Mouse (Mus musculus) CD4-positive helper T cell, adult 2 months (primary cell): ENCODE data around the gene Pgm2.

Experiments
- DNase-seq: peaks from one replicate; pipeline ENCODE4 v3.0.0-alpha.2; 2012; ENCODE audit warnings: low read depth, missing footprints, low spot score

The Pgm2 gene

DNA sequence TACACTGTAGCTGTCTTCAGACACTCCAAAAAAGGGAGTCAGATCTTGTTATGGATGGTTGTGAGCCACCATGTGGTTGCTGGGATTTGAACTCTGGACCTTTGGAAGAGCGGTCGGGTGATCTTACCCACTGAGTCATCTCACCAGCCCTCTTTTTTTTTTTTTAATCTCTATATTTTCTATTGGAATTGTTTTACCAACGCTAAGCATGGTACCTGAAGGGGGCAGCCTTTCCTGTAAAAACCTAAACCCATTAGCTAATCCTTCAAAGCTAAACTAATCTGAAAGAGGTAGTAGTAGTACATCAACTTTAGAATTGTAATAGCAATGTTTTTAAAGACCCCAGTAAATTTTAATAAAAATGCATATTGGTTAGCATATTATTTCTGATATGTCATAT, 17.2 kb upstream of the Pgm2 start:
- peak; percentile 47 for DNase-seq

DNA sequence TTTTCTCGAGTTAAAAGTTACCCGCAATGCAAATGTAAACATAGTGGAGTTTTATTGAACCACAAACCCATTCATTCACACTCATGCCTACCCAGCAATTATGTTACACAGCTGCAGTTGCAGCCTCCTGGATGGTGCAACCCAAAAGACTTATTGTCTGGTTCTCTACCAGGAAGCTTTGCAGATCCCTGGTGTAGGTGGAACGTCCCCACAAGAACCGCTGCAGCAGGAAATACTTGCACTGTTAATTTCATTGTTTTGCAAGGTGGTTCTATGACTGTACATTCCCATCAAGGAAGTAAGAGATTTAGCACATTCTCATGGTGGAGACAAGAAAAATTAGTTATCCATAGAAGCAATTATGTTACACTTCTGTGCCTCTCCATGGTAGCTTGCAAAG, 15.4 kb upstream of the Pgm2 start:
- DNase-seq, result no peak

DNA sequence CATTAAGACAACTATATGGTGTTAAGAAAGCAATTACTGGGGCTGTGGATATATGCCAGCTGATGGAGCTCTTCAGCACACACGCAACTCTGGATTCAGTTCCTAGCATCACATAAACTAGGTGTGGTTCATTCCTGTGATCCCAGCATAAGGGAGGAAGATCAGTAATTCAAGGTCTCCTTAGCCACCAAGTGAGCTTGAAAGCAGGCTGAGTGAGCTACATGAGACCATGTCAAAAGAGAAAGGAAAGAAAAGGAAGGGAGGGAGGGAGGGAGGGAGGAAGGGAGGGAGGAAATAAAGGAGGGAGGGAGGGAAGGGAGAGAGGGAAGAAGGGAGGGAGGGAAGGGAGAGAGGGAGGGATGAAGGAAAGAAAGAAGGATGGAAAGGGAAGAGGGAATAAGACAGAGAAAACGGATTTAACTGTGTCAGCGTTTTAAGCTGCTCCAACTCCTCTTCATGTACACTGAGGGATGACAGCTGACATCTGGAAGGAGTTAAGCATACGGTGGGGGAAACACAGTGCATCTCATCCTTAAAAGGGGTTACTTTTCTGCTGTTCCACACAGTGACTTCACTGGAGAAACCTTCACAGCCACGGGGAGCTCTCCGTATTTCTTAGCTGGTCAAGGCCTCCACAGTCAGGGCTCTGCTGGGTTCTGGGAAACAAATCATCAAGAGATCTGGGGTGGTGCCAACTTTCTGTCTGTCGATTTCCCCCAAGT, 13.8 kb upstream of the Pgm2 start:
- no peak for DNase-seq

DNA sequence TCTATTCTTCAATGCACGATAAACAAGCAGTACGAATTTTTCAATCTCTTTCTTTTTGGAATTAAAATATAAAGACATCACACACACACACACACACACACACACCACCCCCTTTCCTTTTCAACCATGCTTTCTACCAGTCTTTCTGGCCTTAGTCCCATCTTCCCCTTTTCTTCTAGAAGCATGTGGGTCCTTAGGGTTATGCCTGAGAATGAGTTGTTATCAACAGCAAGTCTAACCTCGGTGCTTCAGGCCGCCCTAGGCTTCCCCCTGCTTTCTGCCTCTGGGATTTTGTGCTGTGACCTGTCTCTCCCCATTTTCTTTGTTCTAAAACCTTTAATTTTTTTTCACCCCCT, 13.3 kb upstream of the Pgm2 start:
- DNase-seq, result no peak

DNA sequence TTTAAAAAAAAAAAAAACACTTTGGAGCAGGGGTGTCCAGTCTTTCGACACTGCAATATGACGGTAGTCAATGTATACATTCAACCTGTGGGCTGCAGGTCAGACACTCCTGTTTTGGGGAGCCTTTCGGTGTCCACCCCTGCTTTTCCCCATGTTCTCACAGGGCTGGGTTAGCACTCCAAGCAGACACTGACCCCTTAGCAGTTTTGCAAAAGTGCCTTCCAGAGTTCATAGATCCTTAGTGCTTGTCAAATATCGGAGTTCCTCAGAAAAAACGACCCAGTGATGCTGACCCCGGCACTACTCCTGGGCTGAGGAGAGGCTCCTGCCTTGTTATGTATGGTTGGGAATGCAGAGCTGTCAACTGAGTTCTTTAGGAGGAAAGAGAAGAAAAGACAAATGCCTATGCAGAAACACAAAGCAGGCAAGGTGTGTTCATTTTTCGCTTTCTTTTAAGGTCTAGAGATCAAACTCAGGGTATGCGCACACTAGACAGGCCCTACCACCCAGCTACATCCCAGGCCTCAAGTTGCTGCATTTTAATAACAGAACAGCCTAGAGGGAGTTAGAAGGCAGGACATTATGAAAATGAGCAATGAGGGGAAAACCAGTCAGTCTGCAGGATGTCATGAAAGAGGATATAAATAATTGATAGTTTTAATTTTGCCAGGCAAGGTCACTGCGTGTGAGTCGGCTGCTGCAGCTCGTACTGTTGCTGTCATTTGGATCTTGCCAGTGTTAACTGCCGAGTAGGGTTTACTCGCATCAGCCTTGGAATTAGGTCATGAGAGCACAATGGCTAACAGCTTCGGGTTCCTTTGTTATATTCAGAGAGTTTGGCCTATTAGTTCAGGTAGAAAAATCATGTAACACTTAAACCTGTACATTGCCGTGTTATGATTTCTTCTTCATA, 9.0 kb upstream of the Pgm2 start:
- DNase-seq, result no peak

DNA sequence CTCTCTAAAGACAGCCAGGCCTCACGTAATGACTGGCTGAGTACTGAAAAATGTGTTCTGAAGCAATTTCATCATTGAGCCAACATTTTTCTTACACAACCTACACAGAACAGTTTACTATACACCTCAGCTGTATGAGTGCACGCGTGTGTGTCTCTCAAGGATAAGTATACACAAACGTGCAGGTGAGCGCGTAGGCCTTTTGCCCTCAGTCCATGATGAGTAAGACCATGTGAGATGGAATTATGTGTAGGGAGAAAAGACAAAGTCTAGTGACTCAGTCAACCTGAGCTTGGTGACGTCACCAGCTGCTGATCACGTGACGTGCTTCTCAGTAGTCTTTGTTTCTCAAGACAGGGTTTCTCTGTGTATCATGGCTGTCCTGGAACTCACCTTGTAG, 7.3 kb upstream of the Pgm2 start:
- DNase-seq, result no peak

DNA sequence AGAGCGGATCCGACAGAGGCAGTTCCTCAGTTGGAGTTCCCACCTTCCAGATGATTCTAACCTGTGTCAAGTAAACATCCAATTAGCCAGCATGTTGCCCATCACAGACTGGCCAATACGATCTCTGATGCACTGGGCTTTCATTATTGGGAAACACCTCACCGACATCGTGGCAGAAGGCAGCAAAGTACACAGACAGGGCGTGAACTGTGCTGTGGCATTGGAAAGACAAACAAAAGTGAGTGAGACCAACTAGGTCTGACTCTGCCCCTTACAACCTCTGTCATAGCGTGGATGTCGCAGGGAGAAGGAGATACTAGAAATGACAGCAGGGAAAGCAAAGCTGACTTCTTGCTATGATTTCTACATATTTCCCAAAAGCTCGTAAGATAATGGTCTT, 4.0 kb upstream of the Pgm2 start:
- DNase-seq, result no peak

DNA sequence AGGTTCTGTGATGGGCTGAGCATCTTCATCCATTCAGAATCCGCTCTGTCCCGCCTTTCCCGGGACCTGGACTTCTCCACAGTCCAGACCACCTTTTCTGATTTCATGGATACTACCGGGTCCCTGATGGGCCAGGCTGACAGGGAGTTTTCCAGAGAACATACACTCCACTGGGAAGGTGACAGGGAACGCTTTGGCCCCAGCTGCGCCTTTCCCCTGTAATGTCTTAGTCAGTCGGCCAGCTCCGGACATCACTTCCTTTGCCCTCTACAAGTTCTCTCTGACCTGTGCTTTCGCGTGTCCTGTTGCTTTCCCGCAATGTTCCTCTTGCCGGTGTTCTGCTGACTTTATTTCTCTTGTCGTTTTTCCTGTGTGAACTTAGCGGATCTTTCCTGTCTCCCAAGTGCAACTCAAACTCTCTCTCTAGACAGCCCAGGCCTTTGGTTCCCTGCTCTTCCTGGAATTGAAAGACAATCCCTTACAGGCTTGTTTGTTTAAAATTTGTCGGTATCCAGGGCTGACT, 660 bp downstream of the Pgm2 start:
- no peak for DNase-seq

DNA sequence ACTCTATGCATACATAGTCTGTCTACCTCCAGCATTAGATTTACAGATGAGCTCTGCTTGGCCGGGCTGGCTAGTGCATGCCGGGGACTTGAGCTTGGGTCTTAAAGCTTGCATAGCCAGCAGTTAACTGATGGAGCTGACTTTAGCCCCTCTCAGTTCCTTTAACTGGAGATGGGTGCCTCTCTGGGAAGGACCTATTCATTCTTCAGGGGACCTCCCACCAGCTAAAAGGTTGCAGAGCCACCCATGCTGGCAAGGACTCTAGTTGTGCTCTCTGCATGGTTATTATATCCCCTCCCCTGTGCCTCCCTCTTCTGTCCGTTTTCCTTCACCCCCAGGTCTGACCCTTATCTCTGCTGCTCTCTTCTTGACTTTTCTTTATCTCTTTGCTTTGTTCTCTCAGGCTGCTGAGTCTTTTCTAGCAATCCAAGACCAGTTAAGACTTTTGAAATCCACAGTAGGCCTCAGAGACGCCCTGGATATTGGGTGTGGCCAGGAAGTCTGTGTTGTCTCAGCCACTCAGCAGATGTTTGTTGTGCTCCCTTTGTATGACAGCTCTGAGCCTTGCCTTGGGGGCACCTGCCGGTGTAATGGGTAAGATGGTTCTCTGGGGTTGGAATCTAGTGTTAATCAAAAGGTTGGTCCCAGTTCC, 2.7 kb downstream of the Pgm2 start:
- DNase-seq, result no peak

DNA sequence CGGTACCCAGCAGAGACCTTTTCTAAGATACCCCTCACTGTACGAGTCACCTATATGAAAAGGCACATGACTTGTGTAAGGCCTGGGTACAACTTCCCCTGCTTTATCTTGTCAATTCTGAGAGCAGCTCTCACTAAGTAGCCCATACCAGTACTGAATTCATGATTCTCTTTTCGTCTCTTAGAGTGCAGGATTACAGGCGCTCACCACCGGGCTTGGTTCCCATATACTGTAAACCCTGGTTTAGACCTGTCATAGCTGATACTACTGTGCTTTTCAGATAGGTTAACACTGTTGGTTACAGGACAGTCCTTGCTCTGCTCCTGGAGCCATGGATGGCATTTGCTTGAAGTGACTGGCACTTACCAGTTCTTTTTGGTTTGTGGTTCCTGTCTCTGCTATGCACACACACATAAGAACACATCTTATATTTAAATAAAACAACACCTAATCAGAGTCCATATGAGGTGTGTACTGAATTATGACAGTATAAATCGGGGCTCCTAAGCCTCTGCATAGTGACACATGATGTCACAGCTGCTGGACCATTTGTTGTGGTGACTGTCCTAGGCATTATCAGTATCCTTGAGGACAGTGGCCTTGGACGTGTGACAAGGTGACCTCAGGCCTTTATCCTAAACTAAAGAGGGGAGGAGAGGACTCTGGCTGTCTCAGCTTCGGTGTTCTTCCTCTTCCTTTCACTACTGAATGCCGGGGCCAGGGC, 9.4 kb downstream of the Pgm2 start:
- no peak for DNase-seq

DNA sequence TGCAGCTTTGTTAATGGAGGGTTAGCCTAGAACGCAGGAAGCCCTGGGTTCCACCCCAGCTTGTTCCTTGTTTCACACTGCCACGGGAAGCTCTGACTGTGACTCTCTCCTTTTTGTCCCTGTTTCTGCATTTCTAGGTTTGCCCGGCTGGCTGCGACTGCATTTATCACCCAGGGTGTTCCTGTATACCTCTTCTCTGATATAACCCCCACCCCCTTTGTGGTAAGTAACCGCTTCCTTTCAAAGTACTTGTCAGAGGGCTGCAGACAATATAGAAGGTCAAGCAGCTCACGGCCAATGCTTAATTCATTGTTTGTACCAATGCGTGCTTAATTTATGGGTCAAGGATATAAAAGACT, 9.9 kb downstream of the Pgm2 start:
- peak; percentile 43 for DNase-seq

DNA sequence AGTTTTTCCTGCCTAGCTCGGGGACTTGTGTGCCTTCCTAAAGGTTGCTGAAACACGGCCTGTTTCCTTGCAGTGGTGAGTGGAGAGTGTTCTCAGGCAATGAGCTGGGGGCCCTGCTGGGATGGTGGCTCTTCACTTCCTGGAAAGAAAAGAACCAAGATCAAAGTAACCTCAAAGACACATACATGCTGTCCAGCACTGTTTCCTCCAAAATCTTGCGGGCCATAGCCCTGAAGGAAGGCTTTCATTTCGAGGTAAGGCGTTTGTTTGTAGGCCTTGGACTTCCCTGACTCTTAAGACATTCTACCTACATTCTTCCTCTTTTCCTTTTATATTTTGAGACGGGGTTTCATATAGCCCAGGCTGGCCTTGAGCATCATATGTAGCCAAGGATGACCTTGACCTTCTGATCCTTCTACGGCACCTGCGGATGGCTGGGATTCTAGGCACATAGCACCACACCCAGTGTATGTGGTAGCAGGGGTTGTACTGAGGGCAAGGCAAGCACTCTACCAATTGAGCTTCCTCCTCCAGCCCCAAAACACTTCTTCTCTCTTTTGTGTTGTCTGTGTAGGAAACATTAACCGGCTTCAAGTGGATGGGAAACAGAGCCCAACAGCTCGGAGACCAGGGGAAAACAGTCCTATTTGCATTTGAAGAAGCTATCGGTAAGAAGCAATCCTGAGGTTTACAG, 15.0 kb downstream of the Pgm2 start:
- no peak for DNase-seq

DNA sequence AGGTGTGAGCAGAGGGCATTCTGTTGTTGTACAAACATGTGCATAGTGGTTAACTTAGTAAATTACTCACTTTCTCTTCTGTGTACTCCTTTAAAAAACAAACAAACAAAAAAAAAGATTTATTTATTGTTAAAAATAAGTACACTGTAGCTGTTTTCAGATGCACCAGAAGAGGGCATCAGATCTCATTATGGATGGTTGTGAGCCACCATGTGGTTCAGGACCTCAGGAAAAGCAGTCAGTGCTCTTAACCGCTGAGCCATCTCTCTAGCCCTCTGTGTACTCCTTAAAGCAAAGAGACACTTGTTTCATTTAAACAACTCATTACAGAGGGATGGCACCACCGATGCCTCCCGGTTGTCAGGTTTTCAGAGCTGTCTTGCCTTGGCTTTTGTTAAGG, 16.5 kb downstream of the Pgm2 start:
- DNase-seq, result peak; percentile 21

DNA sequence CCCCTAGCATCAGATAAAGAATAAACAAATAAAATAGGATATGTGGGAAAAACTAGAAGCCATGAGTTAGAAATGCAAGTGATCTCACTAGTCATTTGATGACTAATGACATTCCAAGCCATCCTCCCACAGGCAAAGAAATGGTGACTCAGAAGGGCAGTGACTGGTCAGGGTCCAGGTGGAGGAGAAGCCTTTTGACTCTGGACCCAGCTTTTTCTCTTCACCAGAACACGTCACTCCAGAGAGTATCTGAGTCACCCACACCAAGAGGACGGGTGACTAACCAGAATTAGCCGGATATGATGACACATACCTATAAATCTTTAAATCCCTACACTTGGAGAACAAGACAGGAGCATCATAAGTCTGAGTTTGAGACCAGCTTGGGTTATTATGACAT, 19.6 kb downstream of the Pgm2 start:
- no peak for DNase-seq

DNA sequence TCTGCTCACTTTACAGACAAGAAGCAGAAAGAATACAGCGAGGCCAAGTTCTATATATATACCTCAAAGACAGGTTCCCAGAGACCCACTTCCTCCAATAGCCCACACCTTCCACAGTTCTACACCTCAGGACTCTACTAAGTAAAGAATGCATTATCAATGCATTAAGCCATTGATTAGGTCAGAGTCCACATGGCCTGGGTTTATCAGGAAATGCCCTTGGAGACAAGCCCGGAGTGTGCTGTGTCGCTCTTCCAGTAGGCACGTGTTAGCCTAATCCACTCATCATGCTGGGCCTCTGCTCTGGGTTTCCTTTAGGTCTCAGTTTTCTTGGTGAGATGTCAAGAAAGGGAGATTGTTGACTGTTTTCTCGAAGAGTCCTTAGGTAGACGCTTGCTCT, 21.5 kb downstream of the Pgm2 start:
- DNase-seq, result no peak

DNA sequence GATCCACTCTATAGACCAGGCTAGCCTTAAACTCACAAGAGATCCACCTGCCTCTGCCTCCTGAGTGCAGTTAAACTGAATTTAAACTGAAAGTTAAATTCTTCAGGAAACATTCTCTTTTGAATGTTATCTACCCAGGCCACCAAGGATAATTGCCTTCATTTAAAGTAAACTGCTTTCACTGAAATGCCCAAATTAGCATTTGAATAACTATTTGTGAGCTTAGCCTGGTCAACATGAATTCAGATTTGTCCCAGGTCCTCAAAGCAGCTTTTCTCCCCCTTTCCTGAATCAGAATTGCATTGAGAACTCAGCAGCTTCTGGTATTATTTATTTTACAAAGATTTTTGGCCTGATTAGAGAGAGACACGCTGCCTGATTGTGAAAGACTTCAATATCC, 24.4 kb downstream of the Pgm2 start:
- DNase-seq, result no peak

DNA sequence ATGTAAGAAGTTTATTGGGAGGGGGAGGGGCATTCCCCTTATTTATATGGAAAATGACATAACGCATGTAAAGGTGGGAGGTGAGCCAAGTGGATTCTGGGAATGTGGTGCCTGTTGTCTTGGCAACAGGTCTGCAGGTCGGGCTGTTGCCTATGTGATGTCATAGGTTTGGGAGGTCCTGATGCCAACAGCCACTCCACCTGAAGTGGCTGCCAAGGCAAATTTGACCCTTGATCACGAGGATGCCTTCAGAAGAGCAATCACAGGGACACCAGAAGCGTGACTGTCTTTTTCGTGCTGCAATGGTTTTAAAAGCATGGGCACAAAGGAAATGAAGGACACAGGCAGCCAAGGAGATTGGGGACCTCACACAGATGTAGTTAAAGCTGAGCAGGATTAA, 33.0 kb downstream of the Pgm2 start:
- DNase-seq, result no peak

DNA sequence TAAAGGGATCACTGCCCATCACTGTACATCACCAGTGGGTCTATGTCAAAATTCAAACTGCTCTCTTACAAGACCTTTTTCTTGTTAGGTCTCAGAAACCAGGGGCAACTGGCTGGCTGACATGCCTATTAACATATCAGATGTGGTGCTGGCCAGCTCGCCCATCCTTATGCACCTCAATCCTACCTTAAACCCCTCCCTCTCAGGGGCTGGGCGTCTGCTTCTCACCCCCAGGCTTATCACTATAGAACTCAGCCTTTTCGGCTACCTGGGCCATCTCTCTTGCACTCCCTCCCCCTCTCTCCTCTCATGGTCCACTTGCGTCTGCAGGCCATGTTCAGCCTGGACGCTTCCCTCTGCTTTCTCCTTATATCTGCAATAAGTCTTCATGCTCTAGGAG, 38.8 kb downstream of the Pgm2 start:
- DNase-seq, result no peak

DNA sequence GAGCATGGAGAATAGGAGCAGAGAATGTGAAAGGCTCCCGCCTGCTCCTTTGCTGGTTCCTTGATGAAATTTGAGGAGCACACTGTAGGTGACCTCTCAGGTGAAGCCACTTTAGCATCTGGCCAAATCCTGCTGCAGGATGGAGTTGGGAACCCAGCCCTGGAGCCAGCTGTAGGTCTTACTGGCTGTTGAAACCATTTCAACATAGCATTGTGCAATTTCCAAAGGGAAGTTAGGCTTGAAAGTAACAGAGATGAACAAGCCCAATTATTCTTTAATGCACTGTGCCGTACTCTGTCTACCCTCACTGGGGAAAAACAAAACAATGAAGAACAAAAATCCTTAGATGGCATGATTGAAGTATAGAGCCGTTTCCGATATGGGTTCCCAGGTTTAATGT, 41.2 kb downstream of the Pgm2 start:
- no peak for DNase-seq

DNA sequence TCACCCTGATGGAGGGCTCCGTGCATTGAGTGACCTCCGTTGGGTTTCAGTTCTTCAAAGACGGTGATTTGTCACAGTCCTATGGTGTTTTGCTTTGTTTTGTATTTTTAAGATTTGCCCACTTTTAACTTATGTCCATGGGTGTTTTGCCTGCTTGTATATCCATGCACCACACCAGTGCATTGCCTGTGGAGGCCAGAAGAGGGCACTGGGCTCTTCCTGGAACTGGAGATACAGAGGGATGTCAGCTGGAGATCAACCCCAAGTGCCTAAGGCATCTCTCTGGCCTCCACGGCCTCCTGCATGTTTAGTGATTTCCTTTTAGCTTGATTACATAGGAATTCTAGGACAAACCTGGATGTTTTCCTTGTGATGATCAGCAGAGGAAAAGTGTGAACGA, 43.6 kb downstream of the Pgm2 start:
- peak; percentile 49 for DNase-seq

DNA sequence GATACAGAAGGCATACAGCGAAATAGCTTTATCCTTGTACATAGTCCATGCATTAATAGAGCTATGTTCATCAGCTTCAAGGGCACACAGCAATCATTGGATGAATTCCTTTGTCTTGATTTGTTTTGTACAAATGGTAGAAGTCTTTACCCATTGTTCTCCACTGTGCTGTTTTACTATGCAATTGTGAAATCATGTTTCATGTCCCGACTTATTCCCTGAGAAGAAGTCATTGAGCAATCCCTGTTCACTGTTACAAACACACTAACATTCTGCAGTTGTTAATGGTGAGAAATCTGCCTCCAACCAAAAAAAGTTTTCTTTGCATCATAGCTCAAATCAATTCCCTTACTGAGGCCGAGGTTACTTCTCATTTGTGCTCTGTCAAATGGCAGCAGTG, 47.5 kb downstream of the Pgm2 start:
- no peak for DNase-seq
